Mouse (Mus musculus): Measurements from ENCODE around the gene Rhov. TPM values are rescaled to one million over a fixed set of nuclear protein-coding genes. Genes with fewer than 3 reads are reported as not detected.

Gene Rhov
- total and polyA plus RNA-seq, 3 experiments, result 0.17 TPM; not detected in 2

DNA sequence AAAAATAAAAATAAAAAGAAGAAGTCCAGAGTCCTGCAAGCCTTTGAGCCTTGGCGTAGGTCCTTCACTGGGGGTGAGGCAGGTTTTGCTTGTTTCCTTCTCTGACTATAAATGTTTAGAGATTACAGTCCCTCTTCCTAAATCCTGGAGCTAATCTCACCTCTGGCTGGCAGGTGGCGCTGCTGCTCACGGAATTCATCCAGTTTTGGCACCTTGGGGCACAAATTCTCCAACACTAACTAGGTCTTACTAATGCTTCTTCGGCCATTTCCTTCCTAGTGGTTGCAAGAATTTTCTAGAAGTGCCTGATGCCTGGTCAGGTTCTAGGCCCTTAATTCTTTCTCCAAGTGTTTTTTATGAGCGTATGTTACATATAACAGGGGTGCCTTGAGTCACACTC, 27.3 kb upstream of the Rhov start:
- no peak overlapping the region for H3K4me2 ChIP-seq (ENCODE audit: insufficient read depth, low read depth, poor library complexity, severe bottlenecking)
- dilution Hi-C loops (cut with MboI; ENCODE audit: extremely low pct_ligation_motif_present, extremely low pct_unique_long_range_greater_than_20kb, low sequenced_read_pairs) (no loop called here), in situ Hi-C loops (cut with MboI; ENCODE audit: low pct_ligation_motif_present, low pct_unique_long_range_greater_than_20kb, low sequenced_read_pairs) (loop anchor here (5.0 kb wide), 1 partner anchor 119 kb away; no protein-coding TSS in a partner anchor)
- peaks cover 11 to 48% of the 10 kb centered on the region in 2 experiments for H3K4me1 ChIP-seq (ENCODE audit: control insufficient read depth in 1 of 2, insufficient read depth in 2 of 2)
- no peaks in the 10 kb centered on the region for H3K9me3 ChIP-seq (replicated peaks; ENCODE audit: low read length)
- H3K36me3 ChIP-seq (replicated peaks in 1 of 2; ENCODE audit: control insufficient read depth in 1 of 2, insufficient read depth in 1 of 2, low read length in 1 of 2), result peaks cover 47 to 64% of the 10 kb centered on the region in 2 experiments
- TF ChIP-seq CTCF (conservative IDR thresholded peaks at IDR 0.05 in 1 of 2, IDR thresholded peaks at IDR 0.05 in 1 of 2; ENCODE audit: low read depth in 2 of 2, low read length in 2 of 2) (peak; percentile 11 to 83; a peak in 2 of 4 replicates), RAD21 (IDR thresholded peaks at IDR 0.05; ENCODE audit: low read depth, low read length) (peak; percentile 83), UBTF (IDR thresholded peaks at IDR 0.05; ENCODE audit: low read depth, low read length) (no peak), NELFE (IDR thresholded peaks at IDR 0.05; ENCODE audit: low read depth, low read length) (no peak), ZKSCAN1 (IDR thresholded peaks at IDR 0.05; ENCODE audit: borderline replicate concordance, low read depth, low read length) (no peak), SMC3 (IDR thresholded peaks at IDR 0.05; ENCODE audit: low read depth, low read length) (peak; percentile 77), JUN (IDR thresholded peaks at IDR 0.05; ENCODE audit: insufficient read depth, low read depth, low read length) (no peak), SIN3A (IDR thresholded peaks at IDR 0.05; ENCODE audit: low read length) (no peak), MAX (IDR thresholded peaks at IDR 0.05; ENCODE audit: low read length) (no peak)
- H3K9ac ChIP-seq (ENCODE audit: insufficient read depth, low read depth), result no peak overlapping the region
- H3K27me3 ChIP-seq (replicated peaks), result no peaks in the 10 kb centered on the region
- peak; percentile 60 for DNase-seq (ENCODE audit: extremely low read depth)
- no peak overlapping the region for H3K4me3 ChIP-seq (replicated peaks in 1 of 3; ENCODE audit: low read depth in 2 of 3, low read length in 2 of 3, poor library complexity in 1 of 3)
- no peaks in the 10 kb centered on the region for H3K79me2 ChIP-seq (replicated peaks; ENCODE audit: control insufficient read depth, extremely low read depth, insufficient read depth, poor library complexity, severe bottlenecking)
- no peak overlapping the region for H3K27ac ChIP-seq (ENCODE audit: insufficient read depth, low read depth)

GRCm38 (mm10) chr2:119297506-119297905, 26.4 kb upstream of the Rhov start:
- H3K36me3 ChIP-seq (replicated peaks in 1 of 2; ENCODE audit: control insufficient read depth in 1 of 2, insufficient read depth in 1 of 2, low read length in 1 of 2), result peaks cover 55 to 73% of the 10 kb centered on the region in 2 experiments

GRCm38 (mm10) chr2:119296756-119297155, 25.7 kb upstream of the Rhov start:
- no peaks in the 10 kb centered on the region for H3K27me3 ChIP-seq (replicated peaks)
- DNase-seq (ENCODE audit: extremely low read depth), result no peak
- H3K36me3 ChIP-seq (replicated peaks in 1 of 2; ENCODE audit: control insufficient read depth in 1 of 2, insufficient read depth in 1 of 2, low read length in 1 of 2), result peaks cover 61 to 80% of the 10 kb centered on the region in 2 experiments
- in situ Hi-C loops (cut with MboI; ENCODE audit: low pct_ligation_motif_present, low pct_unique_long_range_greater_than_20kb, low sequenced_read_pairs), result loop anchor here (5.0 kb wide), 1 partner anchor 121 kb away; no protein-coding TSS in a partner anchor
- H3K9me3 ChIP-seq (replicated peaks; ENCODE audit: low read length), result no peaks in the 10 kb centered on the region
- no peak overlapping the region for H3K4me2 ChIP-seq (ENCODE audit: insufficient read depth, low read depth, poor library complexity, severe bottlenecking)
- no peak overlapping the region for H3K9ac ChIP-seq (ENCODE audit: insufficient read depth, low read depth)
- no peak overlapping the region for H3K4me3 ChIP-seq (replicated peaks in 1 of 3; ENCODE audit: low read depth in 2 of 3, low read length in 2 of 3, poor library complexity in 1 of 3)
- no peak for TF ChIP-seq PAX5 (IDR thresholded peaks at IDR 0.05; ENCODE audit: low read length)
- TF ChIP-seq TBP (conservative IDR thresholded peaks at IDR 0.05; ENCODE audit: low read depth, low read length), result no peak
- TF ChIP-seq TCF12 (IDR thresholded peaks at IDR 0.05; ENCODE audit: low read depth, low read length), result no peak
- no peak for TF ChIP-seq BHLHE40 (IDR thresholded peaks at IDR 0.05; ENCODE audit: low read depth, low read length)
- no peak for TF ChIP-seq RCOR1 (conservative IDR thresholded peaks at IDR 0.05; ENCODE audit: low read depth, low read length)
- TF ChIP-seq JUN (IDR thresholded peaks at IDR 0.05; ENCODE audit: insufficient read depth, low read depth, low read length), result no peak
- no peak for TF ChIP-seq EP300 (IDR thresholded peaks at IDR 0.05; ENCODE audit: low read length)
- no peak for TF ChIP-seq MAFK (IDR thresholded peaks at IDR 0.05; ENCODE audit: insufficient replicate concordance, low read length)
- TF ChIP-seq RAD21 (IDR thresholded peaks at IDR 0.05; ENCODE audit: low read depth, low read length), result no peak
- no peak for TF ChIP-seq ETS1 (conservative IDR thresholded peaks at IDR 0.05; ENCODE audit: low read depth, low read length)
- TF ChIP-seq MYC (IDR thresholded peaks at IDR 0.05; ENCODE audit: low read depth, low read length), result no peak
- TF ChIP-seq GABPA (IDR thresholded peaks at IDR 0.05; ENCODE audit: insufficient replicate concordance, low read depth, low read length), result no peak
- H3K4me1 ChIP-seq (ENCODE audit: control insufficient read depth in 1 of 2, insufficient read depth in 2 of 2), result peaks cover 11 to 44% of the 10 kb centered on the region in 2 experiments
- no peaks in the 10 kb centered on the region for H3K79me2 ChIP-seq (replicated peaks; ENCODE audit: control insufficient read depth, extremely low read depth, insufficient read depth, poor library complexity, severe bottlenecking)
- H3K27ac ChIP-seq (ENCODE audit: insufficient read depth, low read depth), result no peak overlapping the region
- dilution Hi-C loops (cut with MboI; ENCODE audit: extremely low pct_ligation_motif_present, extremely low pct_unique_long_range_greater_than_20kb, low sequenced_read_pairs), result no loop called here

More at GRCm38 (mm10) chr2:119297506-119297905, 26.4 kb upstream of the Rhov start:
- dilution Hi-C loops (cut with MboI; ENCODE audit: extremely low pct_ligation_motif_present, extremely low pct_unique_long_range_greater_than_20kb, low sequenced_read_pairs) (no loop called here), in situ Hi-C loops (cut with MboI; ENCODE audit: low pct_ligation_motif_present, low pct_unique_long_range_greater_than_20kb, low sequenced_read_pairs) (loop anchor here (5.0 kb wide), 1 partner anchor 120 kb away; no protein-coding TSS in a partner anchor)
- Histone ChIP-seq H3K4me3 (replicated peaks in 1 of 3; ENCODE audit: low read depth in 2 of 3, low read length in 2 of 3, poor library complexity in 1 of 3) (no peak overlapping the region), H3K4me2 (ENCODE audit: insufficient read depth, low read depth, poor library complexity, severe bottlenecking) (no peak overlapping the region), H3K27me3 (replicated peaks) (no peaks in the 10 kb centered on the region), H3K79me2 (replicated peaks; ENCODE audit: control insufficient read depth, extremely low read depth, insufficient read depth, poor library complexity, severe bottlenecking) (no peaks in the 10 kb centered on the region), H3K4me1 (ENCODE audit: control insufficient read depth in 1 of 2, insufficient read depth in 2 of 2) (peaks cover 11 to 44% of the 10 kb centered on the region in 2 experiments), H3K9me3 (replicated peaks; ENCODE audit: low read length) (no peaks in the 10 kb centered on the region), H3K27ac (ENCODE audit: insufficient read depth, low read depth) (no peak overlapping the region), H3K9ac (ENCODE audit: insufficient read depth, low read depth) (no peak overlapping the region)
- TF ChIP-seq ZKSCAN1 (IDR thresholded peaks at IDR 0.05; ENCODE audit: borderline replicate concordance, low read depth, low read length), result no peak
- no peak for TF ChIP-seq BHLHE40 (IDR thresholded peaks at IDR 0.05; ENCODE audit: low read depth, low read length)
- TF ChIP-seq MEF2A (IDR thresholded peaks at IDR 0.05; ENCODE audit: borderline replicate concordance, low read depth, low read length), result no peak
- no peak for TF ChIP-seq NRF1 (IDR thresholded peaks at IDR 0.05; ENCODE audit: low read depth, low read length)
- TF ChIP-seq E2F4 (IDR thresholded peaks at IDR 0.05; ENCODE audit: insufficient replicate concordance, low read depth, low read length), result no peak
- TF ChIP-seq ETS1 (conservative IDR thresholded peaks at IDR 0.05; ENCODE audit: low read depth, low read length), result no peak
- TF ChIP-seq POLR2AphosphoS2 (IDR thresholded peaks at IDR 0.05; ENCODE audit: low read depth, low read length), result no peak
- no peak for TF ChIP-seq SMC3 (IDR thresholded peaks at IDR 0.05; ENCODE audit: low read depth, low read length)
- no peak for TF ChIP-seq HCFC1 (IDR thresholded peaks at IDR 0.05; ENCODE audit: low read depth, low read length)
- no peak for TF ChIP-seq TCF12 (IDR thresholded peaks at IDR 0.05; ENCODE audit: low read depth, low read length)
- no peak for TF ChIP-seq POLR2A (IDR thresholded peaks at IDR 0.05; ENCODE audit: low read depth, low read length)
- no peak for DNase-seq (ENCODE audit: extremely low read depth)
